Mouse (Mus musculus): Measurements from ENCODE around the gene Hspa1a.

- TF ChIP-seq CTCF (IDR thresholded peaks at IDR 0.05; ENCODE audit: control insufficient read depth, insufficient read depth, insufficient replicate concordance, low read depth, low read length) (no peak), POLR2A (IDR thresholded peaks at IDR 0.05; ENCODE audit: control insufficient read depth, low read depth, low read length) (no peak)
These were observed 11.1 kb downstream of the Hspa1a start for GRCm38 (mm10) chr17:34960702-34961493.
